Mouse (Mus musculus): ENCODE measurements around the gene Prss41. TPM values are rescaled to one million over a fixed set of nuclear protein-coding genes. Genes with fewer than 3 reads are reported as not detected.

Gene Prss41
- polyA plus RNA-seq, 1 experiment from 2014 or later = 6.2 TPM

DNA sequence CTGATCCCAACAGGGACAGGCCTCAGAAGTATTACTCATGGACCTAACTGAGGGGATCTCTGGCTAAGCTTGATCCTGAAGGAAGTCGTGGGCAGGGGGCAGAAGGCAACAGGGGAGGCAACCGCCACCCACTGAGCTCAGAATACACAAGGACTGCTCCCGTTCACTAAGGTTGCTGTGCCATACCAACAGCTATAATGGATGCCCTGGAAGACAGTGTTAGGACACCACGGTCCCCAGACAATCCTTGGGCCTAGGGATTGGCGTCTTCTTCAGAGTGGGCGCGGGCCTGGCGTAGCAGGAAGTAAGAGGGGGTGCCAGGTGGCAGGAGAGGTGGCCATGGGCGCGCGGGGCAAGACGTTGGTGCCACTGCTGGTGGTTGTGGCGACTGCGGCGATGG lies 23.8 kb upstream of the Prss41 start, which contains the start of gene Prss21:
Gene Prss21, plus strand, starts transcription at position 301 of the 400 bp plus-strand sequence.
- no peak for ATAC-seq
- Histone ChIP-seq H3K9me3 (ENCODE audit: control insufficient read depth) (no peaks in the 10 kb centered on the region), H3K36me3 (ENCODE audit: control insufficient read depth, insufficient read depth) (no peaks in the 10 kb centered on the region), H3K4me2 (replicated peaks; ENCODE audit: low read depth) (no peak within 1 kb of the TSS), H3K27me3 (replicated peaks; ENCODE audit: control insufficient read depth, insufficient read depth, low read length) (no peaks in the 10 kb centered on the region), H3K4me1 (replicated peaks; ENCODE audit: control insufficient read depth, insufficient read depth, low read length) (no peaks in the 10 kb centered on the region), H3K4me3 (ENCODE audit: low read depth, low read length) (no peak within 1 kb of the TSS), H3K9ac (ENCODE audit: low read depth, low read length) (no peak within 1 kb of the TSS), H3K27ac (ENCODE audit: low read depth, low read length) (no peak within 1 kb of the TSS)
- no peak for TF ChIP-seq CTCF (IDR thresholded peaks at IDR 0.05; ENCODE audit: low read depth)
- WGBS = 86% methylated on average over 15 of the region's 15 CpGs

- Histone ChIP-seq H3K4me3 (ENCODE audit: low read depth, low read length) (no peak overlapping the region), H3K36me3 (ENCODE audit: control insufficient read depth, insufficient read depth) (no peaks in the 10 kb centered on the region), H3K4me1 (replicated peaks; ENCODE audit: control insufficient read depth, insufficient read depth, low read length) (no peaks in the 10 kb centered on the region), H3K9ac (ENCODE audit: low read depth, low read length) (no peak overlapping the region), H3K27me3 (replicated peaks; ENCODE audit: control insufficient read depth, insufficient read depth, low read length) (no peaks in the 10 kb centered on the region), H3K27ac (ENCODE audit: low read depth, low read length) (no peak overlapping the region), H3K9me3 (ENCODE audit: control insufficient read depth) (no peaks in the 10 kb centered on the region), H3K4me2 (replicated peaks; ENCODE audit: low read depth) (no peak overlapping the region)
- TF ChIP-seq CTCF (IDR thresholded peaks at IDR 0.05; ENCODE audit: low read depth) = no peak
- 85% methylated on average over 4 of the region's 4 CpGs for WGBS
- ATAC-seq = no peak
Observed at GRCm38 (mm10) chr17:23862926-23863325, 19.0 kb upstream of the Prss41 start.

DNA sequence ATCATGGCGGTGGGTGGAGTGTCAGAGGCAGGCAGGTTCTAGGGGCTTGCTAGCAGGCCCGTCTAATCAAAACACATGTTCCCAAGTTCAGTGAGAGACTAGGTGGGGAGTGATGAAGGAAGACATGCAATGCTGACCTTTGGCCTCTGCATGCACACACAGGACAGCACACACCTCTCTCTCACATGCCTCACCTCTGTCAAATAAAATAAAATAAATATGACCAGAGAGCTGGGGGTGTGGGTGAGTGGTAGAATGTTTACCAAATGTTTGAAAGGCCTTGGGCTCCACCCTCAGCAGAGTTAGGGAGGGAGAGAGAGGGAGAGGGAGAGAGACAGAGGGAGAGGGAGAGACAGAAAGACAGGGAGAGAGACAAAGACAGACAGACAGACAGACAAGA lies 13.9 kb upstream of the Prss41 start:
- H3K27ac ChIP-seq (ENCODE audit: low read depth, low read length) = no peak overlapping the region

GRCm38 (mm10) chr17:23857193-23857592 lies 13.2 kb upstream of the Prss41 start:
- Histone ChIP-seq H3K9me3 (ENCODE audit: control insufficient read depth) (no peaks in the 10 kb centered on the region), H3K9ac (ENCODE audit: low read depth, low read length) (no peak overlapping the region), H3K36me3 (ENCODE audit: control insufficient read depth, insufficient read depth) (no peaks in the 10 kb centered on the region), H3K4me1 (replicated peaks; ENCODE audit: control insufficient read depth, insufficient read depth, low read length) (no peaks in the 10 kb centered on the region), H3K27ac (ENCODE audit: low read depth, low read length) (no peak overlapping the region), H3K4me2 (replicated peaks; ENCODE audit: low read depth) (no peak overlapping the region), H3K27me3 (replicated peaks; ENCODE audit: control insufficient read depth, insufficient read depth, low read length) (no peaks in the 10 kb centered on the region), H3K4me3 (ENCODE audit: low read depth, low read length) (no peak overlapping the region)
- TF ChIP-seq CTCF (IDR thresholded peaks at IDR 0.05; ENCODE audit: low read depth) = no peak
- ATAC-seq = no peak
- WGBS = 89% methylated on average over 6 of the region's 6 CpGs

More for the DNA sequence above, 13.9 kb upstream of the Prss41 start:
- ATAC-seq = no peak
- Histone ChIP-seq H3K27me3 (replicated peaks; ENCODE audit: control insufficient read depth, insufficient read depth, low read length) (no peaks in the 10 kb centered on the region), H3K4me2 (replicated peaks; ENCODE audit: low read depth) (no peak overlapping the region), H3K4me1 (replicated peaks; ENCODE audit: control insufficient read depth, insufficient read depth, low read length) (no peaks in the 10 kb centered on the region), H3K9ac (ENCODE audit: low read depth, low read length) (no peak overlapping the region), H3K9me3 (ENCODE audit: control insufficient read depth) (no peaks in the 10 kb centered on the region), H3K4me3 (ENCODE audit: low read depth, low read length) (no peak overlapping the region), H3K36me3 (ENCODE audit: control insufficient read depth, insufficient read depth) (no peaks in the 10 kb centered on the region)
- WGBS = 39% methylated on average over 2 of the region's 2 CpGs
- TF ChIP-seq CTCF (IDR thresholded peaks at IDR 0.05; ENCODE audit: low read depth) = no peak

DNA sequence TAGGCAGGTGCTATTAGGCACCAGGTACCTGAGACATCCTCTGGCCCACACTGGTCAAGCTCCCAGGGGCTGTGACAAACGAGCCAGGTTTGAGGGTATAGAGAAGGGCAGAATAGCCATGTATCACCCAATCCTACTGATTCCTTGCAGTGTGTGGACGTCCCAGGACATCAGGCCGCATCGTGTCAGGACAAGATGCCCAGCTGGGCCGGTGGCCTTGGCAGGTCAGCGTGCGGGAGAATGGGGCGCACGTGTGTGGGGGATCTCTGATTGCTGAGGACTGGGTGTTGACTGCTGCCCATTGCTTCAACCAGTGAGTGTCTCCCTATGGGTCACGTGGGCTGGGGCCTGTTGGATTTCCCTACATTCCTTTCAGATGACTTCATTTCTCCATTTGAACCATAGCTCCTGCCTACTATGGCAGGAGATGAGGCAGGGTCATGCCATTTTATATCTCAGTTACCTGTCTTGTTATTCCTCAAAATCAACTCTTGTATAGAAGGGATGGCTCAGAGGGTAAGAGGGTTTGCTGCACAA lies 10.3 kb upstream of the Prss41 start:
- Histone ChIP-seq H3K4me3 (ENCODE audit: low read depth, low read length) (no peak overlapping the region), H3K9ac (ENCODE audit: low read depth, low read length) (no peak overlapping the region), H3K27ac (ENCODE audit: low read depth, low read length) (no peak overlapping the region), H3K4me1 (replicated peaks; ENCODE audit: control insufficient read depth, insufficient read depth, low read length) (no peaks in the 10 kb centered on the region), H3K27me3 (replicated peaks; ENCODE audit: control insufficient read depth, insufficient read depth, low read length) (no peaks in the 10 kb centered on the region), H3K4me2 (replicated peaks; ENCODE audit: low read depth) (peak overlapping the region; percentile 14; the same call in 1 of the 2 replicates), H3K9me3 (ENCODE audit: control insufficient read depth) (no peaks in the 10 kb centered on the region), H3K36me3 (ENCODE audit: control insufficient read depth, insufficient read depth) (no peaks in the 10 kb centered on the region)
- TF ChIP-seq CTCF (IDR thresholded peaks at IDR 0.05; ENCODE audit: low read depth) = no peak
- no peak for ATAC-seq
- WGBS = 74% methylated on average over 10 of the region's 10 CpGs

DNA sequence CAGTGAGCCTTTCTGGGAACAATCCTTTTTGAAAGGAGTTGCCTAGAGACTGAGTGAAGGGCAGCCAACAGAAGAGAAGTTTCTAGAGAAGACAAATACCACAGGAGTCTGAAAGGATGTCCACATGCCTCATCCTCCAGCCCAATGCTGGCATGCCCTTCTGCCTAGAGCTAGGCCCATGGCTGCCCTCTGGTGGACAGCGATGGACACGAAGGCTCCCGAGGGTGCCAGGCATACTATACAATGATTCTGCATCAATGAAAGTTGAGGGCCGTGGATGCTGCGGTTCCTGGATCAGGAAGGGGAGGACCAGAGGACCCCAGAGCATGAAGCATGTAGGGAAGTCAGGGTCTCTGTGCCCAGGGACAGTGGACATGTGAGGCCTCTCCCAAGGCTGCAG lies 9.3 kb upstream of the Prss41 start:
- H3K4me1 ChIP-seq (replicated peaks; ENCODE audit: control insufficient read depth, insufficient read depth, low read length) = no peaks in the 10 kb centered on the region
- peak; percentile 87 for TF ChIP-seq CTCF (IDR thresholded peaks at IDR 0.05; ENCODE audit: low read depth)
- peak; percentile 30; the same call in 1 of the 2 replicates for ATAC-seq
- H3K27me3 ChIP-seq (replicated peaks; ENCODE audit: control insufficient read depth, insufficient read depth, low read length) = no peaks in the 10 kb centered on the region
- peak overlapping the region; percentile 14 for H3K4me2 ChIP-seq (replicated peaks; ENCODE audit: low read depth)
- 36% methylated on average over 5 of the region's 5 CpGs for WGBS
- H3K9ac ChIP-seq (ENCODE audit: low read depth, low read length) = no peak overlapping the region
- no peaks in the 10 kb centered on the region for H3K36me3 ChIP-seq (ENCODE audit: control insufficient read depth, insufficient read depth)
- H3K27ac ChIP-seq (ENCODE audit: low read depth, low read length) = peak overlapping the region; percentile 57; the same call in 1 of the 2 replicates
- no peaks in the 10 kb centered on the region for H3K9me3 ChIP-seq (ENCODE audit: control insufficient read depth)
- no peak overlapping the region for H3K4me3 ChIP-seq (ENCODE audit: low read depth, low read length)

All from intestine, postnatal 0 days (tissue).